Mouse (Mus musculus) heart, postnatal 0 days (tissue): Measurements from ENCODE around the gene Scube2.

Experiments
- CTCF ChIP-seq: IDR thresholded peaks from 2 replicates; pipeline ENCODE4 v1.5.1; 2016; ENCODE audit warnings: antibody characterized with exemption, control low read depth, low read depth
- EP300 ChIP-seq: IDR thresholded peaks from 2 replicates; pipeline ENCODE4 v1.6.1; 2016; ENCODE audit warnings: antibody characterized with exemption, low read depth

- TF ChIP-seq CTCF = no peak
- no peak for TF ChIP-seq EP300
Measured at GRCm38 (mm10) chr7:109860162-109860561, 5.3 kb downstream of the Scube2 start.
